Mouse (Mus musculus) megakaryocyte progenitor cell, adult 5-6 weeks (primary cell): ENCODE results near the gene Ttc41. TPM values are rescaled to one million over a fixed set of nuclear protein-coding genes. Genes with fewer than 3 reads are reported as not detected.

Experiments used
- ATAC-seq: replicated peaks from 2 replicates; pipeline ENCODE4 v1.8.0; 2016; ENCODE audit warnings: mild to moderate bottlenecking, moderate TSS enrichment, inconsistent platforms; ENCODE audit not compliant: poor library complexity
- total RNA-seq, 2 experiments: library from RNA; stranded (forward) in 1 of 2; stranded (reverse) in 1 of 2; fragments of 157-497, 149-512 nt in 1 of 2; fragments of 200-1000 nt in 1 of 2; gene quantifications; 2 replicates each; pipeline versions ENCODE4 v1.2.3 to v1.2.4; 2015 to 2017

The Ttc41 gene
- total RNA-seq, 2 experiments from 2014 or later, result 1.5 to 2.4 TPM

DNA sequence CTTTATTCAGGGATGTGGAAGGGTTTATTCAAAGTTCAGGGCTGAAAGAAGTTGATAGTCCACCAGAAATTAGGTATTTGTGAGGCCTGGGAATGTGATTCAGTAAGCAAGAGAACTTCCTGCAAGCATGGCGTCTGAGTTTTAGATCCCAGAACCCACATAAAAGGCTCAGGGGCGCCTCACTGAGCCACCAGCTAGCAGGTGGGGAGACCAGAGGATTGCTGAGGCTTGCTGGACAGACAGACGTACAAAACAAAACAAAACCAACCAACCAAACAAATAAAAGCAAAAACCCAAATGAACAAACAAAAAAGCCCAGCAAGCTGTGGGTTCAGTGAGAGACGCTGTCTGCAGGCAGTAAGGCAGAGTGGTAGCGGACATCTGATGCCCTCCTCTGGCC is 77.0 kb downstream of the Ttc41 start:
- ATAC-seq, result no peak

DNA sequence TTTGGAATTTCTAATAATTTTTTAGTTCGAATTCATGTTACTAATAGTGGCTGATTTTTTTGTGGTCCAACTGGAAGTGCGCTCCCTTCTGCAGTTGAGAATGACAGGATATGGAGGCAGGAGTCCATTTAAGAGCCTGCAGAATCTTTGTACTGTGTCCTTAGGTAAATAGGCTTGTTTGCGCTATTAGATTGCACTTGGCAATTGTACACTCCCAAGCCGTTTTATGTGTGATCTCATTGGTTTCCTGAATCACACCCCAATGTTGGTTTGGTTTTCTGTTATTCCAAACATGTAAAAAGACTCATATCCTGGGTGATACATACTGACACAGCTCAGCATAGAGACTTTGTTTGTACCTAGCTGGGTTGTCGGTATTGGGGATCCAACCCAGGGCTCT is 78.0 kb downstream of the Ttc41 start:
- no peak for ATAC-seq

GRCm38 (mm10) chr10:86784126-86784675 is 78.6 kb downstream of the Ttc41 start:
- no peak for ATAC-seq

DNA sequence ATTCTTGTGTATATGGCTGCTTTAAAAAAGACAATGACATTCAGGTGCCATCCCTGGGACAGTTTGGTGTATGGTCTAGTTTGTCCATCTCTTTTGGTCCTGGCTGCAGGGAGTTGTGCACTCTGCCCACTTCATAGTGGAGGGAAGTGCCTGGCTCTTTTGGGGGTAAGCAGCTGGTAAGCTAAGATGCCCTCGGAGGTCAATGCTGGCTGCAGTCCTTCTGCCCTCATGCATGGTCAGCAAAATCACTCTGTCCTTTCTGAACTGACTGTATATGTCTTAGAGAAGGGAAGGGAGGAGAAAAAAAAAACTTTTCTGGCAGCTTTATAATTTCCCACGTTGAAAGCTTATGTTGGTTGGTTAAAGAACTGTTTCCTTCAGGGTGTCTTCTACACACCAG is 79.8 kb downstream of the Ttc41 start:
- no peak for ATAC-seq

- ATAC-seq, result no peak
These were observed 80.5 kb downstream of the Ttc41 start for GRCm38 (mm10) chr10:86786083-86786482.

DNA sequence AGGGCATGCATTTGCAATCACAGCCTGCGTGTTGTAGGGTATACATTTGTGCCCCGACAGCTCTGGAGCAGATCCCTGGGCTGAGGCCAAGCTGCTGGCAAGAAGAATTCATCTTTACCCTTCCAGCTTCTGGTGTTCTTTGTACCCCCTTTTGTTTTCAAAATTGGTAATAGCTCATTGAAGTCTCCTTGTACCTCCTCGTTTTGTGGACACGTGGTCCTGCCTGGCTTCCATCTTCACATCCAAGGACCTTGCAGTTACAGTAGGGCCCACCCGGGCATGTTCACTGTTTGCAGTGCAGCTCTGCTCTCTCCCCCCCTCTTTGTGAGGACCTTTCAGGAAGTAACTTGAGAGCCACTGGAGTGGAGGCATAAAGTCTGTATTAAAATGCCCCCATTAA is 82.6 kb downstream of the Ttc41 start:
- no peak for ATAC-seq

GRCm38 (mm10) chr10:86789146-86789672 is 83.6 kb downstream of the Ttc41 start:
- no peak for ATAC-seq

GRCm38 (mm10) chr10:86791507-86792184 is 86.0 kb downstream of the Ttc41 start:
- ATAC-seq, result no peak

DNA sequence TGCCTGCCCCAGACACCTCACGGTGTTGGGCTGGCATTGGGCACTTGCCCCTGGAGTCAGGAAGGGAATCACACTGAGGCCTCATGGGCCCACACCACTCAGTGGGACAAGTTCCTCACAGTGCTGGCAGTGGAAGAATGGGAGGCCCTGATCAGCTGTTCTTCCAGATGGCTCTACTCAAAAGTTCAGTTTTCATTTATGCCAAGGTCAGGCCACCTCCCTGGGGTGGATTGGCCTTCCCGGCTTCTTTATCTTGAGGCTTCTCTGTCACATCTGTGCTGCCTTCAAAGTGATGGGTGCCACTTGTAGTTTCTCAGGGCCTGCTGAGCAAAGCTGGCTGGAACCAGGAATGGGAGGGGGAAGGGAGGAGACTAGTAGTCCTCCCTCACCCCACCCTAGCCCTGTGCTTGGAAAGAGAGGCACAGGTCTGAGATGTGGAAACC is 87.9 kb downstream of the Ttc41 start:
- ATAC-seq, result peak; percentile 65

GRCm38 (mm10) chr10:86794196-86794595 is 88.6 kb downstream of the Ttc41 start:
- no peak for ATAC-seq

DNA sequence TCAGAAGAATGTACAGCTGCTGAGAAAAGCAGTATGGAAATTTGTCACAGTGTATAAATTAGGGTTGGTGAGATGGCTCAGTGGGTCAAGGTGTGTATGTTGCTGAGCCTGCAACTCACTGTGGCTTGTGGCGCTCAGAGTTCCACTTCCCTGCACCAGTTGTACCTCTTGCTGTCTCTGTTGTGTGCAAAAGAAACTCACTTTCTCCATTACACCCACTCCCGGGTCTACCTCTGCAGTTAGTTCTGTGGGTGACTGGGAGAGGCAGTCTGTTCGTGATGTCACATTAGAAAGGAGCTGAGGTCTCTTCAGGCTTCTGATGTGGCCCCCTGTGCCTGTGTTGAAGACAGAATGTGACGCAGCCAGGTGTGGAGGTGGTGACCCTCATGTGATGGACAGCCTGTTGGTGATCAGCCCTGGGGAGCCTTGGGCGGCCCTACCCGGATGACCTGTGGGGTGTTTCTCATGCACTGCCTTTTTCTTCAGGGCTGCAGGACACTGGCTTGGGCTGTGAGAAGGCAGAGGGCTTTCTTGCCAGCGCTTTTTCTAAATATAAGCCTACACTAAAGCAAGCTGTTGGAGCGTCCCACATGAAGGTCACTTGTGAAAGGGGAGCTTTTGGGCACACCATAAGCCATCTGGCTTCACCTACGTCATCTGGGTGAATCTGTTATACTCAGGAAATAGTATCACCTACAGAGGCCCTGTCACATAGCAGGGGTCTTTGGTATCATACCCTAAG is 89.4 kb downstream of the Ttc41 start:
- no peak for ATAC-seq

- ATAC-seq, result no peak
These were observed 90.6 kb downstream of the Ttc41 start for GRCm38 (mm10) chr10:86796073-86796741.

- ATAC-seq, result peak; percentile 63
These were observed 101.8 kb downstream of the Ttc41 start for GRCm38 (mm10) chr10:86807362-86807761.

- no peak for ATAC-seq
These were observed 102.6 kb downstream of the Ttc41 start for GRCm38 (mm10) chr10:86808013-86808758.

- ATAC-seq, result no peak
These were observed 104.4 kb downstream of the Ttc41 start for GRCm38 (mm10) chr10:86810000-86810399.

DNA sequence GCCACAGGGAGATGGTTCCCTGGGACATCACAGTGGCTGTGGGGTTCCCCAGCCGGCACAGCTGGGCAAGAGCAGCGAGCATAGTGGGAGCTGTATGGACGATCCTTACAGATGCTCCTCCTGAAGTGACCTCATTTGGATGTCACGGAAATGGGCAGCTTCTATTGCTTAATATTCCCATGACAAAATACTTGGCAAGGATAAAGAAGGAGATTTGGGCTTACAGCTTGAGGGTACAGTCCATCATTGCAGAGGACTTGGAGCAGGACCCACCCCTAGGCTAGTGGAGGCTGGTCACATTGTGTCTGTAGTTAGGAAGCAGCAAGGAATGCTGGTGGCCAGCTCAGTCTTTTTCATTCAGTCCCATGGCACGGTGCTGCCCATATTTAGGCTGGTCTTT is 105.0 kb downstream of the Ttc41 start:
- no peak for ATAC-seq

DNA sequence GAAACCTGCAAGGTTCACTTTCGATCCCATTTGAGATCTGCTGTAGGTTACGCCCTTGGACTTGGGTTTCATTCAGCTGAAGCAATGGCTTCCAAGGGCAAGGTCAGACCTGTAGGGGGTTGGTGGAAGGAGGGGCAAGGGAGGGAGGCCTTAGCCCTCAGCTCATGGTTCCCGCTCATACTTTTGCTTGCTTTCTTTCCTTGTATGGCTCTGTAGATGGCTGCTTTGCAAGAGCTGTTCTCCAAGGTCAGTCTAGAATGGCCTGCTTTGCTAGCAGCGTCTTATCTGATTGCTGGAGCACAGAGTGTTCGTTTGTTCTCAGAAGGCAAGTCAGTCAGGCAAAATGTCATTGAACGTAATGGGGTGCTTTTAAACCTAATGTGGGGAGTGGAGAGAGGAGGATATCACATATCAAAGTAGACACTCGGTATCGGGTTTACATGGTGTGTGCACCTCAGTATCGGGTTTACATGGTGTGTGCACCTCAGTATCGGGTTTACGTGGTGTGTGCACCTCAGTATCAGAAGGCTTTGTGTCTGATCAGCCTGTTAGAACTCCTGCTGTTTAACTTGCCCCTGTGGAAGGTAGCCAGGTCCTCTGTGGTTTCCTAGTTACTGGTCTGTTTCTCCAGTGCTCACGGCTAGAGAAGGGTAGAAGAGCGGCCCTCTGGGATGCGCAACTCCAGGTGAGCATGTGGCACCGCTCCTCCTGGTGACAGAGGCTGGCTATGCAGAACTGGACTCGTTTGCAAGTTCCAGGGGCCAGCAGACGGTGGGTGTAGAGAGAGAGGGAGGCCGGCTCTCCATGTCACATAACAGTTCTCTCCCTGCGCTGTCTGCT is 108.9 kb downstream of the Ttc41 start:
- ATAC-seq, result no peak

GRCm38 (mm10) chr10:86815133-86815532 is 109.5 kb downstream of the Ttc41 start:
- no peak for ATAC-seq

GRCm38 (mm10) chr10:86819649-86820165 is 114.1 kb downstream of the Ttc41 start:
- peak; percentile 52 for ATAC-seq
